Mouse (Mus musculus): Measurements from ENCODE around the gene Hinfp.

Hinfp gene

GRCm38 (mm10) chr9:44305466-44306079 lies at the start of gene Hinfp:
Gene Hinfp, minus strand, starts transcription at chr9:44305671.
- in situ Hi-C loops (cut with MboI, MseI), result loop anchor here (10.0 kb wide), 1 partner anchor 291 kb away; no protein-coding TSS in a partner anchor

GRCm38 (mm10) chr9:44353142-44353541 lies 47.7 kb upstream of the Hinfp start:
- in situ Hi-C loops (cut with MboI, MseI), result loop anchor here (5.0 kb wide), 1 partner anchor 61 kb away; no protein-coding TSS in a partner anchor

- in situ Hi-C loops (cut with MboI, MseI), result loop anchor here (5.0 kb wide), 1 partner anchor 60 kb away; no protein-coding TSS in a partner anchor
Measured at GRCm38 (mm10) chr9:44352337-44352736, 46.9 kb upstream of the Hinfp start.

- in situ Hi-C loops (cut with MboI, MseI), result loop anchor here (5.0 kb wide), 1 partner anchor 59 kb away; no protein-coding TSS in a partner anchor
Measured at GRCm38 (mm10) chr9:44351396-44351795, 45.9 kb upstream of the Hinfp start.

- in situ Hi-C loops (cut with MboI, MseI), result no loop called here
Measured at GRCm38 (mm10) chr9:44348546-44348945, 43.1 kb upstream of the Hinfp start.

- in situ Hi-C loops (cut with MboI, MseI), result no loop called here
Measured at GRCm38 (mm10) chr9:44347621-44348020, 42.1 kb upstream of the Hinfp start.

- in situ Hi-C loops (cut with MboI, MseI), result no loop called here
Measured at GRCm38 (mm10) chr9:44347166-44347565, 41.7 kb upstream of the Hinfp start.

GRCm38 (mm10) chr9:44345570-44346433 lies 40.3 kb upstream of the Hinfp start:
- in situ Hi-C loops (cut with MboI, MseI), result no loop called here

- in situ Hi-C loops (cut with MboI, MseI), result loop anchor here (5.0 kb wide), 1 partner anchor 53 kb away; the partner anchor contains the start of gene Slc37a4
Measured at GRCm38 (mm10) chr9:44343781-44344421, 38.4 kb upstream of the Hinfp start, which contains the start of gene Hmbs. Gene Hmbs, minus strand, starts transcription at chr9:44344228.

- in situ Hi-C loops (cut with MboI, MseI), result loop anchor here (5.0 kb wide), 1 partner anchor 54 kb away; the partner anchor contains the start of gene Slc37a4
Measured at GRCm38 (mm10) chr9:44343290-44343689, 37.8 kb upstream of the Hinfp start.

GRCm38 (mm10) chr9:44342605-44343004 lies 37.1 kb upstream of the Hinfp start:
- in situ Hi-C loops (cut with MboI, MseI), result loop anchor here (5.0 kb wide), 1 partner anchor 55 kb away; the partner anchor contains the start of gene Slc37a4

- in situ Hi-C loops (cut with MboI, MseI), result loop anchor here (5.0 kb wide), 1 partner anchor 55 kb away; the partner anchor contains the start of gene Slc37a4
Measured at GRCm38 (mm10) chr9:44342173-44342572, 36.7 kb upstream of the Hinfp start.

- in situ Hi-C loops (cut with MboI, MseI), result loop anchor here (5.0 kb wide), 1 partner anchor 56 kb away; the partner anchor contains the start of gene Slc37a4
Measured at GRCm38 (mm10) chr9:44341487-44341886, 36.0 kb upstream of the Hinfp start.

- in situ Hi-C loops (cut with MboI, MseI), result loop anchor here (10.0 kb wide), 1 partner anchor 1646 kb away; no protein-coding TSS in a partner anchor
Measured at GRCm38 (mm10) chr9:44338574-44338973, 33.1 kb upstream of the Hinfp start.

GRCm38 (mm10) chr9:44337436-44338169 lies 32.1 kb upstream of the Hinfp start:
- in situ Hi-C loops (cut with MboI, MseI), result loop anchor here (10.0 kb wide), 1 partner anchor 1647 kb away; no protein-coding TSS in a partner anchor

GRCm38 (mm10) chr9:44336964-44337363 lies 31.5 kb upstream of the Hinfp start:
- in situ Hi-C loops (cut with MboI, MseI), result loop anchor here (10.0 kb wide), 1 partner anchor 1648 kb away; no protein-coding TSS in a partner anchor

GRCm38 (mm10) chr9:44336513-44336912 lies 31.0 kb upstream of the Hinfp start:
- in situ Hi-C loops (cut with MboI, MseI), result loop anchor here (10.0 kb wide), 1 partner anchor 1648 kb away; no protein-coding TSS in a partner anchor

- in situ Hi-C loops (cut with MboI, MseI), result loop anchor here (10.0 kb wide), 1 partner anchor 1649 kb away; no protein-coding TSS in a partner anchor
Measured at GRCm38 (mm10) chr9:44336093-44336406, 30.6 kb upstream of the Hinfp start.

- in situ Hi-C loops (cut with MboI, MseI), result loop anchor here (10.0 kb wide), 1 partner anchor 1649 kb away; no protein-coding TSS in a partner anchor
Measured at GRCm38 (mm10) chr9:44335331-44336092, 30.0 kb upstream of the Hinfp start.
